Comparison of ENCODE assay signal across 8 mouse cellular contexts in genomic region chr5:74703741-74704459, GRCm38 (mm10). TPM values are rescaled to one million over a fixed set of nuclear protein-coding genes. Genes with fewer than 3 reads are reported as not detected.
DNase-seq lines count a peak whose midpoint lies in the region; ATAC-seq and TF ChIP-seq lines count a peak whose summit lies in the region.

No protein-coding gene starts in this region.

- H3K9ac ChIP-seq in lung, embryonic 16.5 days (ENCODE audit: low read length) = peak overlapping the region; percentile 19
- 0 out of 2 replicates have a peak overlapping the region, but pooled peaks have one; percentile 26 for H3K9ac ChIP-seq in heart, embryonic 15.5 days
- 0 out of 2 replicates have a peak overlapping the region, but pooled peaks have one; percentile 13 for H3K9ac ChIP-seq in midbrain, postnatal 0 days (replicated peaks; ENCODE audit: low read length, poor library complexity, severe bottlenecking)

- 0 out of 2 replicates have a peak overlapping the region, but pooled peaks have one; percentile 10 for H3K27ac ChIP-seq in lung, embryonic 16.5 days (ENCODE audit: low read length)
- no peak overlapping the region for H3K27ac ChIP-seq in bone marrow macrophage, adult 2 months (ENCODE audit: insufficient read depth, low read depth, low read length)
- peak overlapping the region; percentile 71 for H3K27ac ChIP-seq in heart, embryonic 15.5 days
- no peak overlapping the region for H3K27ac ChIP-seq in midbrain, postnatal 0 days (ENCODE audit: low read depth, low read length)

- peaks cover 2% of the 10 kb centered on the region; the same call in 1 of the 2 replicates for H3K27me3 ChIP-seq in lung, embryonic 16.5 days (ENCODE audit: control insufficient read depth, insufficient read depth, low read depth, low read length)
- 0 out of 2 replicates have a peak, but pooled peaks cover 3% of the 10 kb centered on the region for H3K27me3 ChIP-seq in heart, embryonic 15.5 days
- no peaks in the 10 kb centered on the region for H3K27me3 ChIP-seq in midbrain, postnatal 0 days (ENCODE audit: insufficient read depth, low read length)

- WGBS in lung, embryonic 16.5 days = 14% methylated on average over 17 of the region's 17 CpGs
- WGBS in lung, adult 2 months = 29% methylated on average over 17 of the region's 17 CpGs
- WGBS in heart, embryonic 15.5 days = 11% methylated on average over 17 of the region's 17 CpGs
- 23% methylated on average over 17 of the region's 17 CpGs for WGBS in midbrain, postnatal 0 days

- peak overlapping the region; percentile 58 for H3K4me2 ChIP-seq in lung, embryonic 16.5 days (ENCODE audit: low read depth, low read length)
- H3K4me2 ChIP-seq in heart, embryonic 15.5 days = peak overlapping the region; percentile 70
- peak overlapping the region; percentile 59 for H3K4me2 ChIP-seq in midbrain, postnatal 0 days (ENCODE audit: low read depth, low read length, poor library complexity, severe bottlenecking)

- TF ChIP-seq CTCF in lung, adult 2 months (IDR thresholded peaks at IDR 0.05; ENCODE audit: insufficient read depth, low read length) = no peak
- TF ChIP-seq CTCF in bone marrow macrophage, adult 2 months (IDR thresholded peaks at IDR 0.05; ENCODE audit: low read depth, low read length) = no peak
- TF ChIP-seq CTCF in midbrain, postnatal 0 days (IDR thresholded peaks at IDR 0.05) = no peak

- peak overlapping the region; percentile 44 for H3K4me3 ChIP-seq in lung, embryonic 16.5 days (ENCODE audit: low read length)
- H3K4me3 ChIP-seq in lung, adult 2 months (replicated peaks; ENCODE audit: extremely low read depth, low read depth, low read length) = no peak overlapping the region
- peak overlapping the region; percentile 25 for H3K4me3 ChIP-seq in bone marrow macrophage, adult 2 months (ENCODE audit: insufficient read depth, low read length)
- H3K4me3 ChIP-seq in heart, embryonic 15.5 days = peak overlapping the region; percentile 54
- H3K4me3 ChIP-seq in midbrain, postnatal 0 days (ENCODE audit: low read depth, low read length) = peak overlapping the region; percentile 32

- H3K4me1 ChIP-seq in lung, embryonic 16.5 days (replicated peaks; ENCODE audit: control insufficient read depth, insufficient read depth, low read length) = peaks cover 6% of the 10 kb centered on the region; the same call in 1 of the 2 replicates
- H3K4me1 ChIP-seq in lung, adult 2 months (ENCODE audit: control insufficient read depth, insufficient read depth, low read length) = peaks cover 2% of the 10 kb centered on the region
- no peaks in the 10 kb centered on the region; the same call in 1 of the 2 replicates for H3K4me1 ChIP-seq in bone marrow macrophage, adult 2 months (ENCODE audit: control insufficient read depth, insufficient read depth, low read length)
- H3K4me1 ChIP-seq in heart, embryonic 15.5 days (replicated peaks) = peaks cover 15% of the 10 kb centered on the region
- no peaks in the 10 kb centered on the region for H3K4me1 ChIP-seq in midbrain, postnatal 0 days (ENCODE audit: insufficient read depth, low read length)

- H3K9me3 ChIP-seq in lung, embryonic 16.5 days (ENCODE audit: control insufficient read depth, low read length) = no peaks in the 10 kb centered on the region
- no peaks in the 10 kb centered on the region for H3K9me3 ChIP-seq in heart, embryonic 15.5 days (replicated peaks)
- no peaks in the 10 kb centered on the region for H3K9me3 ChIP-seq in midbrain, postnatal 0 days (ENCODE audit: low read length)

- no peaks in the 10 kb centered on the region for H3K36me3 ChIP-seq in lung, embryonic 16.5 days (ENCODE audit: control insufficient read depth, insufficient read depth, low read length)
- no peaks in the 10 kb centered on the region for H3K36me3 ChIP-seq in heart, embryonic 15.5 days
- H3K36me3 ChIP-seq in midbrain, postnatal 0 days (ENCODE audit: insufficient read depth, low read length) = no peaks in the 10 kb centered on the region

- ATAC-seq in lung, embryonic 16.5 days (ENCODE audit: low read depth) = peak; percentile 75
- peak; percentile 75 for ATAC-seq in heart, embryonic 15.5 days (replicated peaks; ENCODE audit: insufficient number of reproducible peaks, insufficient read depth, low FRiP score, low read depth)
- peak; percentile 74 for ATAC-seq in midbrain, postnatal 0 days (ENCODE audit: low FRiP score)

- DNase-seq in lung, adult 2 months = no peak
- DNase-seq in kidney, postnatal 10 days = peak; percentile 17
- peak; percentile 54 for DNase-seq in midbrain, postnatal 0 days (ENCODE audit: low spot score)
- no peak for DNase-seq in cerebellum, adult 11-12 months
- no peak for DNase-seq in layer of hippocampus, postnatal 14 days (ENCODE audit: low spot score in 2 of 2)

- no peak for TF ChIP-seq POLR2A in lung, adult 2 months (IDR thresholded peaks at IDR 0.05; ENCODE audit: borderline replicate concordance, extremely low read depth, low read depth, low read length)
- no peak for TF ChIP-seq POLR2A in bone marrow macrophage, adult 2 months (IDR thresholded peaks at IDR 0.05; ENCODE audit: borderline replicate concordance, low read depth, low read length)

RNA-seq across cellular contexts. Expression of gene Lnx1, which starts 1.2 kb away (rescaled TPM):
- polyA plus RNA-seq in lung, embryonic 16.5 days (2015; fragmentation: Nextera tagmentation; extraction: Ambion mirVana) = 5.5 and 6.1 TPM in 2 replicates
- 3.4 and 4.0 TPM in 2 replicates for polyA plus RNA-seq in lung, adult 2 months (2012; rRNA removed)
- polyA plus RNA-seq in bone marrow macrophage, adult 2 months (2012; ENCODE audit: insufficient read depth, insufficient read length, missing spikeins) = not detected in 2 replicates
- 1.2 and 1.8 TPM in 2 replicates for polyA plus RNA-seq in heart, embryonic 15.5 days (2015; fragmentation: Nextera tagmentation; extraction: Ambion mirVana)
- total RNA-seq in midbrain, postnatal 0 days (2014; rRNA removed) = 33.6 and 36.9 TPM in 2 replicates
- 18.7 and 23.4 TPM in 2 replicates for polyA plus RNA-seq in midbrain, postnatal 0 days (2015; fragmentation: Nextera tagmentation; extraction: Ambion mirVana)
- 10 to 100 TPM; 19.0 to 22.4 TPM for total RNA-seq in layer of hippocampus, postnatal 14 days (2021)

Comparison
In these comparisons a context has a peak if more than half of its experiments do, and no peak if none do; other contexts are left out.
1. H3K27ac ChIP-seq: peak in lung, embryonic 16.5 days (single experiment) and heart, embryonic 15.5 days (single experiment); none in bone marrow macrophage, adult 2 months (single experiment) and midbrain, postnatal 0 days (single experiment).
2. DNase-seq: peak in kidney, postnatal 10 days (single experiment) and midbrain, postnatal 0 days (single experiment); none in lung, adult 2 months (single experiment), cerebellum, adult 11-12 months (single experiment) and layer of hippocampus, postnatal 14 days (0 of 2).
3. Peak in every context shown above with its lines, with median percentiles within 50 percentile points of each other: ATAC-seq, H3K4me2 ChIP-seq and H3K9ac ChIP-seq.